Mouse (Mus musculus): ENCODE data around the gene Tmem135.

DNA sequence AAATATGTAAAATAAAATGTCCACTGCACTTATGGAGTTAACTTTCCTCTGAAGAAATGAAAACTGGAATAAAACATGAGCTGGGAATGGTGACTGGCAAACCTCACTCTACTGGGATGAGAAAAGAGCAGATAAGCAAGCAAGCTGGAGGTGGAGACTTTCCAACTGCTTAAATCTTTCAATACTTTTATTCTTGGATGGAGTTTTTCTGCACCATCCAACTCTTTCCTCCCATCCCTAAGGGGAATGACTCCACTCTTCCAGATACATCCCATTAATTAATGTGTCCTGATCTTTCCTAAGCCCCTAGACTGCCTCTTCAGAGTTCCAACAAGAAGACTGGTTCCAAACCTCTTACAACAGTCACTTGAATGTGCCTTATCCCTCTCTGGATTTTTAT is 143.1 kb downstream of the Tmem135 start:
- TF ChIP-seq CTCF (IDR thresholded peaks at IDR 0.05; ENCODE audit: extremely low read depth, insufficient read depth, insufficient read length, insufficient replicate concordance) (no peak), POLR2A (IDR thresholded peaks at IDR 0.05; ENCODE audit: low read depth, low read length) (no peak)

Measured in spleen, adult 2 months (tissue).